Mouse (Mus musculus): ENCODE results near the gene Nufip2. TPM values are rescaled to one million over a fixed set of nuclear protein-coding genes. Genes with fewer than 3 reads are reported as not detected.
"Not testable (repeated sequence)": the region's sequence is repeated elsewhere in the genome, so short reads cannot be mapped to it uniquely, and the experiment has no call there.

Gene Nufip2
- total RNA-seq, 2 experiments from 2014 or later, result 62.3 to 93.7 TPM

DNA sequence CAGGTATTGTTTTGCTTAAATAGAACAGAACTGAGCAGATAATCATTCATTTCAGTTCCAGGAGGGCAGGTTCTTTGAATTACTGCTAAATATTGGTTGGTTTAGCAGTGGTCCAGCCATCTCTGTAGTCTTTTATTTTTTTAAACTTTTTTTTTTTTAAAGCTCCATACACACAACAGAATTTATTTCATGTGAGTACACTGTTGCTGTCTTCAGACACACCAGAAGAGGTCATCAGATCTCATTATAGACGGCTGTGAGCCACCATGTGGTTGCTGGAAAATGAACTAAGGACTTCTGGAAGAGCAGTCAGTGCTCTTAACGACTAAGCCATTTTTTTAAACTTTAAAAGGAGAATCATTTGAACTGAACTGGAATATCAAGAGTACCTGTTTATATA lies 11.3 kb downstream of the Nufip2 start:
- ATAC-seq (replicated peaks; ENCODE audit: poor library complexity, severe bottlenecking), result no peak

DNA sequence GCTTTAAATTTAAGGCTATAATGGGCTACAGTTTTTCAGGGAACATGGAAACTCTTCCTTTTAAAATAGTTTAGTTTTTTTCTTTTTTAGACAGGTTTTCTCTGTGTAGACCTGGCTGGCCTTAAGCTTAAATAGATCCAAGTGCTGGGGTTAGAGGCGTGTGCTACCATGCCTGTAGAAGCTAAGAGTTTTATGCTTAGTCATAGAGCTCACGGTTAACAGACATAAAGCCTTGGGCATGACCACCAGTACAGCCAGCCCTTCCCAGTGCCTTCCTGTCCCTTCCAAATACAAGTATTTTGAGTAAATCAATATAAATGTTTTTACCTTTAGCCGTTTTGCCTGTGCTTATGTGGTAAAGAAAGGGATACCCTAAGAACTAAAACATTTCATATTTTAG lies 20.0 kb downstream of the Nufip2 start:
- ATAC-seq (replicated peaks; ENCODE audit: poor library complexity, severe bottlenecking), result no peak

DNA sequence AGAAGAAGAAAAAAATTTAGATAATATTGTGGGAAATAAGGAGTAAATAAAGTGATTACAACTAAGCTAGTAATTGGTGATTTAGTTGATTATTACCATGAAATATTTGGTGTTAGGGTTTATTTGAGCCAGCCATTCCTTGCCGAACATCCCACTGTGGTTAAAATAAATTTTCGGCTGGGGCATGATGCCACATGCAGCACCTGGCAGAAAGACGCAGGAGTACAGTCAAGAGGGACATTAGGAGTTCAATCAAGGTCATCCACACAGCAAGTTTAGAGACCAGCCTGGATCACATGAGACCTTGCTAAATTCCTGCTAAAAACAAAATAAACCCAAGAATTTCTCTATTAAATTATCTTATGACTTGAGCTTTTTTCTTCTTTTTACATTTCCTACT lies 23.1 kb downstream of the Nufip2 start:
- ATAC-seq (replicated peaks; ENCODE audit: poor library complexity, severe bottlenecking), result no peak

DNA sequence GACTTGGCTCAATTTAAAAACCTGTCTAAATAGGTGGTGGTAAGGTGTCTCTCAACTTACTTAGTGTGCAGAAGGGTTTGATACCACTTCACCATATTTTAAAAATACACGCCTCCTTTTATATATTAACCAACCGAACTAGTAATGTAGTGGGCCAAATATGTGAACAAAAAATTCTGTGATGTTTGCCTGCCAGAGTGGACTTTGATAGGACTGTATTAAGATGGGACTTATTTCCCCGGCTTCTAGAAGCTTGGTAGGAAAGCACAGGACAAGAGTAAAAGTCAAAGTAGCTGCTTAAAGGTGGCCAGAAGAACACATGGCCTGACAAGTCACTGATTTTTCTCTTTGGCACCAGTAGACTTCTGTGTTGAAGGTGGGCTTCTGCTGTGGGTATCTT lies 27.8 kb downstream of the Nufip2 start:
- ATAC-seq (replicated peaks; ENCODE audit: poor library complexity, severe bottlenecking), result no peak

DNA sequence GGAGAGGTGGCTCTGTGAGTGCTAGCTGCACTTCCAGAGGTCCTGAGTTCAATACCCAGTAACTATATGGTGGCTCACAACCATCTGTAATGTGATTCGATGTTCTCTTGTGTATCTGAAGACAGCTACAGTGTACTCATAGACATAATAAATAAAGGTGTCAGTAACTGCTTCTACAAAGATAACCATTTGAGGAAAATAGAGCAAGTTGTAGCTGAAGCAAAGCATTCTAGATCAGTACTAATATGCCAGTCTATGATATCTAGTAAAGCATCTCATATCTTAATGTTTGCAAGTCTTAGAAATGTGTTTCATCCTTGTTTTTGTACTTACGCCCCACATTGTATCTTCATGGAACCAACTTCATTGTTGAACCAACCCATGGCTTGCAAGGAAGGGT lies 33.1 kb downstream of the Nufip2 start:
- no peak for ATAC-seq (replicated peaks; ENCODE audit: poor library complexity, severe bottlenecking)

DNA sequence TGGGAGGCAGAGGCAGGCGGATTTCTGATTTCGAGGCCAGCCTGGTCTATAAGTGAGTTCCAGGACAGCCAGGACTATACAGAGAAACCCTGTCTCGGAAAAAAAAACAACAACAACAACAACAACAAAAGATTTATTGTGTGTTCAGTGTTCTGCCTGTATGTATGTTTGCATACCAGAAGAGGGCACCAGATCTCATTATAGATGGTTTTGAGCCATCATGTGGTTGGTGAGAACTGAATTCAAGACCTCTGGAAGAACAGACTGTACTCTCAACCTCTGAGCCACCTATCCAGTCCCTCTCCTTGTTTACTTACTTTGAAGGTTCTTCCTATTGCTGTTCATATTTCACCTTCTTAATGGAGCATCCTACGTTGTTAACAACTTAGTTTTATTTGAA lies 35.4 kb downstream of the Nufip2 start:
- ATAC-seq (replicated peaks; ENCODE audit: poor library complexity, severe bottlenecking), result no peak

DNA sequence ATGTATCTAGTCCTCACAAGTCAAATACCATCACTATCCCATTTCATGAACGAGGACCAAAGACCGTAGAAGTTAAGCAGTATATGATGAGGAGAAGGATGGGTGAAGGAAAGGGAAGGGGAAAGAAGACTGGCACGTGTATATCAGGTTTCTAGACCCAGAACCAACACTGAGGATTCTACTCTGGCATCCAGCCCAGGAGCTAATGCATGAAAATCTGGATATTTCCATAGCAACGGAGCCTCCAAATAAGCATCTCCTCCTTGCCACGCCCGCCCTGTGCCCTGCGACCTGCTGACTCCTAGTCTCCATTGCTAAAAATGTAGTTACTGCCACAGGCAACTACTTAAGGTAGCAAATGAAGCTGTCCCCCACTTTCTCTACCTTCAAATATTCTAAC lies 38.8 kb downstream of the Nufip2 start:
- no peak for ATAC-seq (replicated peaks; ENCODE audit: poor library complexity, severe bottlenecking)

DNA sequence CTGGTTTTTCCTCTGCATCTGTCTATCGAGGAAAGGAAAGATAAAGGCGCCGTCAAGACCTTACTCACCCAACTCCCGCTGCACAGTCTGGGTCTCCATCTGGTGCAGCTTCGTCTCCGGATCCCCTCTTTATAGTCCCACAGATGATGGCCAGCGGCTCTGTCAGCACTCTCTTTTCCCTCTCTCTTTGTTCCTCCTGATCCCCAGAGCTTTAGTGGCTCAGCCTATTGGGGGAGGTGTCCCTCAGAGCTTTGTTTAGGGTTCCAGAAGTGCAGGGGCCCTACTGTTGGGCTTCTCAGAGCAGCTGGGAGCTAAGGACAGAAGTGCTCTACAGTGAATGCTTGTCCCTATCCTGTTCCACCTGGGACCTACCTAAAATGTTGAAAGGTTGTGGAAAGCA lies 39.2 kb downstream of the Nufip2 start, which contains the start of gene Cryba1:
Gene Cryba1 (minus strand): TSS at position 101 of the 400 bp plus-strand sequence.
- ATAC-seq (replicated peaks; ENCODE audit: poor library complexity, severe bottlenecking), result no peak

DNA sequence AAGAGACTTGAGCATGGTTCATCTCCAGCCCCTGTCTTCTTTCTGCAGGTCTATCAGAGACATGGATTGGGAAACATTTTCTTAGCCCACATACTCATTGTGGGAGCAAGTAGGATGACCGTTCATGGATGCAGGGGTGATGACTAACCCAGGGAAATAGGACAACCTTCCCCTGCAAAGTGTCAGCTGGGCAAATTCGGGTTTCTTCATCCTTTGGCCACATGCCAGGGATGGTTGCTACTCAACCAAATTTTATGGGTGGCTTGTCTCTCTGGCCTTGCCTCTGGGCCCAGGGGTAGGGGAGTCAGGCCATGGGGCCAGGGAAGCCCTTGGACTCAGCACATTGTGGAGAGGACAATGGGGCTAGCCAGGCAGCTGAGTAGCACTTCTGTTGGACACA lies 42.6 kb downstream of the Nufip2 start:
- ATAC-seq (replicated peaks; ENCODE audit: poor library complexity, severe bottlenecking), result peak; percentile 37; the same call in 1 of the 2 replicates

DNA sequence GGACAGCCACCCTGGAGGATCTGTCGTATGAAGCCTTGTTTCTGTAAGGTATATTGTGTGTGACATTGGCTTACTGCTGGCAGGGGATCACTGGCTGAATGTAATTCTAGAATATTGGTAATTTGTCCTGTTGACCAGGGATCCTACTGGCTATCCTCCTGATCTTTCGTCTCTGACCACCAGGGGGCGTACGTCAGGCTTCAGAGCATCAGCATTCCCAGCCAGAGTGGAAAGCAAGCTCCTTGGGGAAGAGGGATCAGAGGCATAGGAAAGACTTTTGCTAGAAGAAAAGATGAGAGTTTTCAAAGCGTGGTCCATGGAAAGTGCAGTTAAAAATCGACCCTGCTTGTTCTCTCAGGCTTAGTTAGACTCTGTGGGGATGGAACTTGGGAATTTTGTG lies 51.3 kb downstream of the Nufip2 start:
- peak; percentile 53 for ATAC-seq (replicated peaks; ENCODE audit: poor library complexity, severe bottlenecking)

DNA sequence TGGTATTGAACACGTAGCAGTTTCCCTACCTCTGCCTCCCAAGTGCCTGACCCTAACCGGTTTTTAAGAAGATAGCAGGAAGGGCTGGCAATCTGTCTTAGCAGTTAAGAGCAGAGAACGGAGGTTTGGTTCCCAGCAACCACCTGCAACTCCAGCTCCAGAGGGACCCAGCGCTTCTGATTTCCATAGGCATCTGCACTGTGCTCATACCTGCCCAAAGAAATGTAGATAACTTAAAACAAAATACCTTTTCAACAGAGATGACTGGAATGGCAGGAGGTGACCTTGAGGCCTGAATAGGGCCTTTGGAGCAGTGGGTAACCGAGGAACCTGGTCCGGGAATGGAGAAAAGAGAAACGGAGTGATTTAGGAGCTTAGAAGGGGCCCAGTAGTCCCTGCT lies 52.6 kb downstream of the Nufip2 start:
- no peak for ATAC-seq (replicated peaks; ENCODE audit: poor library complexity, severe bottlenecking)

DNA sequence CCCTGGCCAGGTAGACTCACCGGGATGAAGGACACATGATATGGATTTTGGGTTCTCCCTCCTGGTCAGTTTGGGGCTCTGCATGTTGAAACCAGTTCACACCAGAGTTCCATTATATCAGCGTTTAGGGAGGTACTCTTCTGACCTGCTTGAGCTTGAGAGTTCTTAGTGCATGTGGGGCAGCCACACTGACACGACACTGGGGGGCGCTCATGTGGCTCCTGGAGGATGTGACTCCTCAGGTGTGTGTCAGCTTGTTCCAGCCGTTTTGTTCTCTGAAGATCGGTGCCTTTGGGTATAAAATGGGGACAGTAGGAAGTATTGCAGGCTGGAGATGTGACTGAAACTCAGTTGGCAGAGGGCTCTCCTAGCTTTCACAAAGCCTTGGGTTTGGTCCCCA lies 58.0 kb downstream of the Nufip2 start:
- ATAC-seq (replicated peaks; ENCODE audit: poor library complexity, severe bottlenecking), result 0 out of 2 replicates have a peak, but pooled peaks have one; percentile 44

DNA sequence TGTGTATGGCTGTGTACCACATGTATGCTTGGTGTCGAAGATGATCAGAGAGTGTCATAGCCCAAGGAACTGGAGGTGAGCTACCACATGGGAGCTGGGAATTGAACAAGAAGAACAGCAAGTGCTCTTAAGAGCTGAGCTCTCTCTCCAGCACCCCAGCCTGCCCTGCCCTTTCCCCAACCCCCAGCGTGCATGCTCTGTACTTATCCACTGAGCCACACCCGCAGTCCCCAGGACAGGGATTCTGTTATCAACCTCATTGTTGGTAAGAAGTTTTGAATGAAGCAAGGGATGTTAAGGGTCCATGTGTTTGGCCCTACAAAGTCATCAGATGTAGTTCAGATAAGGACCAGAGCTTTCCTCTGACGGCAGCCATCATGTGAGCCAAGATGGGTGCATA lies 60.7 kb downstream of the Nufip2 start:
- ATAC-seq (replicated peaks; ENCODE audit: poor library complexity, severe bottlenecking), result no peak

DNA sequence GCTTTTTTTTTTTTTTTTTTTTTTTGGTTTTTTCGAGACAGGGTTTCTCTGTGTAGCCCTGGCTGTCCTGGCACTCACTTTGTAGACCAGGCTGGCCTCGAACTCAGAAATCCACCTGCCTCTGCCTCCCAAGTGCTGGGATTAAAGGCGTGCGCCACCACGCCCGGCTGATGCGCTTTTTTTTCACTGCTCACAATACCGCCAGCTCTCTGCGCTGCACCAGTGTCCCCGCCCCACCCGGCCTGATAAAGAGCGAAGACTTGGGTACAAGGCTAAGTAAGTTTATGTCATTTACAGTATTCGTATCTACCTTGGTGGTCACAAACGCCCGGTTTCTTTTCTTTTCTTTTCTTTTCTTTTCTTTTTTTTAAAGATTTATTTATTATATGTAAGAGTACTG lies 61.1 kb downstream of the Nufip2 start:
- not testable (repeated sequence) for ATAC-seq (replicated peaks; ENCODE audit: poor library complexity, severe bottlenecking)

DNA sequence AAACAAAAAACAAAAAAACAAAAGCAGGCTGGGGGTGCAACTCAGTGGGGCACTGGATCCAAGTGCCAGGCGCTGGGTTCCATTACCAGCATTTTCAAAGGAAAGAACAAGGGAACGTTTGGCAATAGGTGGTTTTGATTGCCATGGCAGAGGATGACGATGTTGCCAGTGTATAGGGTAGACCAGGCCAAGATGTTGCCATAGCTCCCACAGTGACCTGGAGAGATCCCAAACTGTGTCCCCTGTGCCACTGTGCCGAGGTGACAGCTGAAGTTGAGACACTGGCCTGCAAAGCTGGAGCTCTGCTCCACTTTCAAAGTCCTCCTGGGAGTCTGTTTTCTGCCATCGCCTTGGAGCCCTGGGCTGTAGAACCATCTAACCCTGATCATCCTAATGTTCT lies 63.0 kb downstream of the Nufip2 start:
- no peak for ATAC-seq (replicated peaks; ENCODE audit: poor library complexity, severe bottlenecking)

DNA sequence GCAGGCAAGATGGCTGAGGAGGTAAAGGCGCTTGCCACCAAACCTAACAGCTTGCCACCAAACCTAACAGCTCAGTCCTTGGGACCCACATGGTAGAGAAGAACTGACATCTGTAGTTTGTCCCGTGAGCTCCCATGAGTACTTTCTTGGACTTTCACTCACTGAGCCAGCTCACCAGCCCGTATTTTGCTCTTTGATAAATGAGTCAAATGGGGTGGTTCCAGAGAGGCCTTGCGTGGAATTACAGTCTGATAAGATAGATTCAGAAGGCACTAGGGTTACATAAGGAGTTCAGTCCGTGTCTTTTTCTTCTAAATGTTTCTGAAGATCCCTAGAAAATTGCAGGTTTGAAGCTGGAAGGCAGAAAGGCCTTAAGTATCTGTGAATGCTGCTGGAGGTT lies 66.6 kb downstream of the Nufip2 start:
- ATAC-seq (replicated peaks; ENCODE audit: poor library complexity, severe bottlenecking), result no peak

DNA sequence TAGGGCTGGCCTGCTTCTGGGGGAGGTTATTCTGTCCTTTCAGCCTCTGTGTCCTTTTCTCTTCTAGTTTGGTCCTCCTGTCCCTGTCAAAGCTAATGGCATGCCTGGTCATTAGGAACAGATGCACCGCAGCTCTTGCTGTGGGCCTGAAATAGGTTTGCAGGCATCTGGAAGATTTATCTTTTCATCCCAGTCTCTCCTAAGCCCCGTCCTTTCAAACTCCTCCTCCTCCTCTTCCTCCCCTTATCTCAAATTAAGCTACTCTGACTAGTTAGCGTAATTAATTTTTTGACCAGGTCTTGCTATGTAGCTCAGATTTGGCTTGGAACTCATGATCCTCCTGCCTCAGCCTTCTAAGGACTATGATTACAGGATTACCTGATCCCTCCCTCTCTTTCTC lies 67.5 kb downstream of the Nufip2 start:
- no peak for ATAC-seq (replicated peaks; ENCODE audit: poor library complexity, severe bottlenecking)

DNA sequence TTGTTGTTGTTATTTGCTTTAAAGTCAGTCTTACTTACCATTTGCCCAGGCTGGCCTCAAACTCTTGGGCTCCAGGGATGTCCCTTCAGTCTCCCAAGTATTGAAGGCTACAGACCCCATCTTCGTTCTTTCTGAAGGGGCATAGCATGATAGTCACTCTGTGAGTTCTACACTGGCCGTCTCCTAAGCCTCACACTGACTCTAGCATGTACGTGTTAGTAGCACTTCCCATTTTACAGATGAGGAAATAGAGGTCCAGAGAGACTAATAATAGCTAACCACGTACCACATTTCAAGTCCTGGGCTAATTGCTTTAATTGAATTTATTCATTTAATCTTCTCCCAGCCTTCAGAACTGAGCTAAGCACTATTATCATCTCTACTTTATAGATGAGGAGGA lies 74.1 kb downstream of the Nufip2 start:
- no peak for ATAC-seq (replicated peaks; ENCODE audit: poor library complexity, severe bottlenecking)

DNA sequence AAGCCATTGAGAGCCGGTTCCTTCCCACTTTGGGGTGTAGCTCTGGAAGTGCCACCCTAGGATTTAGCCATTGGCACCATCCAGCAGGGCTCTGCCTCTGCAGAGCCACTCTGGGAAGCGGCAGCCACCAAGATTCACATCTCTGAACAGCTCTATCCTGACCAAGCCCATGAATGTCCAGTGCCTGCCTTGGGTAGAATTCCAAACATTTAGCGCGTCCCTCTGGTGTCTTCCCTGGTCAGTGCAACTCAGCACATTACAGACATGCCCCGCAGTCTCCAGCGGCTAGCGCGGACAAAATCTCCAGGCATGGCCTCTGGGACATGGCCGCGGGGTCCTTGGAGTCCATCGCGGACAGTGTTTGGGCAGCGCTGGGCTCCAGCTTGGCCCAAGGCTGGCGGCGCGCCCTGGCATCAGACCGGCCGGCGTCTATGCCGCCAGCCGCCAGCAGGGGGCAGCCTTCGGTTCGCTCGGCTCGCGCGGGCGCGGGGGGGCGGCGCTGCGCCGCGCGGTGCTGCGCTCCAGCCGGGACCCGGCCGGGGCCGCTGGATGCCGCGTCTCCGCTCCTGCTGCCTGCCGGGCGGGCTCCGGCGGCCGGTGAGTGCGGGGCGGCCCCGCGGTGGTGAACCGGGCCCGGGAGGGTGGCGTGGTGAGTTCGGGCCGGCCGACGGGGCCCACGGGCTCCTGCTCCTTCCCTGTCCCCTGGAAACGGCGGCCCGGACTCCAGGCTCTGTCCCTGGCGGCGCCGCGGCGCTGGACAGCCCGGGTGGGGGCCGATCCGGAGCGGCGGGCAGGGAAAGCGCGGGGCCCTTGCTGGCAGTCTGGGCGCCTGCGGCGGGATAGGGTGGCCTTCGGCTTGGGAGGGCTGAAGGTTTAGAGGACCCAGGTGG lies 77.1 kb downstream of the Nufip2 start, which contains the start of gene Myo18a:
Gene Myo18a (plus strand): TSS at position 464 of the 890 bp plus-strand sequence.
- ATAC-seq (replicated peaks; ENCODE audit: poor library complexity, severe bottlenecking), result peak; percentile 66

DNA sequence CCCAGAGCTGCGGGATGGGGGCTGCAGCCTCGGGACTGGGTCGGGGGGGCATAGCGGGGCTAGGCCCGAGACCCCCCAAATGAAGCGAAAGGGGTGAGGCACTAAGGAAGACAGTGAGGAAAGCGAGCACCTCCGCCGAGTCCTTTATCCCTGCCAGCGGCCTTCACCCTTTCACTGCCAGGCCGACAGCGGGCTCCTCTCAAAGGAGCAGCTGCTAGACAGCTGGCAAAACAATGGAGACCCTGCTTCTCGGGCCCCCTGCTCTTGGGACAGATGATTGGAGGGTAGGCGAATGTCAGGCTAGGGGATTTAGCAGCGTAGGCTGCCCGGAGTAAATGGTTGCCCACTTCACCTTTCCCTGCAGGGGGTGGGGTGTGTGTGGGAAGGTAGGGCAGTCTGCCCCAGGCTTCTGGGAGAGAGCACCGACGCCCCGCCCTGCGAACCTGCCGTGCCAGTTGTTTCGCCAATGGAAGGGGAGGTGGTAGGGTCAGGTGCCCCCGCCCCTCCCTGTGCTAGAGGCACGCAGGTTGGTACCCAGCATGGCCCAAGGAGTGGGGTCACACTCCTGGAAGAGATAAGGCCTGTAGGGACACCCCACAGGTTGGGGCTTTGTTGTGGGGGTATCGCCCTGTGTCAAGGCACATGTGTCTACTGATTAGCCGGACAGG lies 77.9 kb downstream of the Nufip2 start:
- ATAC-seq (replicated peaks; ENCODE audit: poor library complexity, severe bottlenecking), result peak; percentile 16; the same call in 1 of the 2 replicates

DNA sequence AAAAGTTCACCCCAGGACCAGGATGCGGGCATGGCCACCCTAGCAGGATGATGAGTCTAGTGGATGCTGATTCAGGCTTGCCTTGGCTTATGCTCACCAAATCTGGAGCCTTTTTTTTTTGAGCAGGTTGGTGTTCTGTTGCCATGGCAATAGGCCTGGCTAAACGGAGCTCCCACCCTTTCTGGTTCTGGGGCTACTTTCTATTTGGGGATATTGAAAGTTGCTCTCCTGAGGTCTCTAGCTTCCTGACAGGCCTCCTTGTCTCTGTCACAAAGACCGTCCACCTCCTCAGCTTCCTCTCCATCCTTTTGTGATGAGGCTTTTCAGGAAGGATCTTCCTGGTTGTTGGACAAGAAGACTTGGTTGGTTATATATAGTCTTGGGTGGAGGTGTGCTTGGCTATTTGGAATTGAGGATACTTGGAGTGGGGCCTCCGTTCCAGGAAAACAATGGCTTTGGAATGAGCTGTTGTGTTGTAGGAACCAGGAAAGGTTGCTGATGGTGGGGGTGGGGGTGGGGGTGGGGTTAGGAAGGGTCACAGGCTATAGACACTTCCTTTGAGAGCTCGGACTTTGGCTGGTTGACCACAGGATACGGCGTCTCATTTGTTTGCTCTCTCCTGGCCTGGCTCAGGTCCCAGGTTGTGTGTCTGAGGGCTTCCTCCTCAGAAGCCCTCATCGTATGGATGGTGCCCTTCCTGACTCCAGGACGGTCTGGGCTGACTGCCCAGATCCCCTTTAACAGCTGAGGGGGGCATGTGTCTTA lies 78.9 kb downstream of the Nufip2 start:
- ATAC-seq (replicated peaks; ENCODE audit: poor library complexity, severe bottlenecking), result no peak

All from granulocyte monocyte progenitor cell, adult 5-6 weeks (primary cell).